Mouse (Mus musculus) intestine, embryonic 14.5 days (tissue): ENCODE results near the gene Dpf3. TPM values are rescaled to one million over a fixed set of nuclear protein-coding genes. Genes with fewer than 3 reads are reported as not detected.

Experiments
- ATAC-seq: fragments of 200-750 bp; cut with Nextera tagmentation; replicated peaks from 2 replicates; pipeline ENCODE4 v1.8.0; 2017; ENCODE audit warnings: low read depth, moderate number of reproducible peaks, moderate TSS enrichment, moderate library complexity; ENCODE audit not compliant: low FRiP score, low TSS enrichment
- DNase-seq: peaks from one replicate; pipeline ENCODE4 v3.0.0-alpha.2; 2018; ENCODE audit warnings: low spot score
- H3K27ac ChIP-seq: fragments of 300-500 bp; sonication (generic); 2 replicates; pipeline ENCODE4 v1.5.1; 2014; ENCODE audit warnings: low read depth, mild to moderate bottlenecking, control low read depth
- H3K27me3 ChIP-seq: fragments of 300-500 bp; sonication (generic); replicated peaks from 2 replicates; pipeline ENCODE4 v1.6.1; 2014; ENCODE audit warnings: low read length, control low read depth; ENCODE audit not compliant: control insufficient read depth, insufficient read depth
- H3K36me3 ChIP-seq: fragments of 300-500 bp; sonication (generic); 2 replicates; pipeline ENCODE4 v1.6.1; 2014; ENCODE audit warnings: low read length, control low read depth; ENCODE audit not compliant: control insufficient read depth, insufficient read depth
- H3K4me1 ChIP-seq: fragments of 300-500 bp; sonication (generic); replicated peaks from 2 replicates; pipeline ENCODE4 v1.6.1; 2014; ENCODE audit warnings: low read length, control low read depth, mixed read lengths; ENCODE audit not compliant: control insufficient read depth, insufficient read depth
- H3K4me2 ChIP-seq: fragments of 300-500 bp; sonication (generic); 2 replicates; pipeline ENCODE4 v1.6.1; 2014; ENCODE audit warnings: low read length
- H3K4me3 ChIP-seq: fragments of 300-500 bp; sonication (generic); 2 replicates; pipeline ENCODE4 v1.5.1; 2014; ENCODE audit warnings: low read depth, low read length, control low read depth, mixed read lengths
- H3K9ac ChIP-seq: fragments of 300-500 bp; sonication (generic); 2 replicates; pipeline ENCODE4 v1.6.1; 2014; ENCODE audit warnings: mild to moderate bottlenecking, low read length
- H3K9me3 ChIP-seq: fragments of 300-500 bp; sonication (generic); 2 replicates; pipeline ENCODE4 v1.6.1; 2016; ENCODE audit warnings: low read length, control low read depth; ENCODE audit not compliant: control insufficient read depth
- WGBS: fragments of 180-500 bp; shearing (Covaris S2); extraction: QIAGEN DNeasy Blood & Tissue Kit; methylation state at CpG from one replicate; pipeline ENCODE4 v1.1.7; 2014; 5-methylcytosine and 5-hydroxymethylcytosine counted together
- polyA plus RNA-seq: library from polyadenylated mRNA; unstranded; fragments of >200 nt; fragmentation: Nextera tagmentation; extraction: Ambion mirVana; gene quantifications from 2 replicates; pipeline ENCODE4 v1.2.1, GENCODE M21; 2014

The Dpf3 gene
- polyA plus RNA-seq, 1 experiment from 2014 or later: 8.7 TPM

DNA sequence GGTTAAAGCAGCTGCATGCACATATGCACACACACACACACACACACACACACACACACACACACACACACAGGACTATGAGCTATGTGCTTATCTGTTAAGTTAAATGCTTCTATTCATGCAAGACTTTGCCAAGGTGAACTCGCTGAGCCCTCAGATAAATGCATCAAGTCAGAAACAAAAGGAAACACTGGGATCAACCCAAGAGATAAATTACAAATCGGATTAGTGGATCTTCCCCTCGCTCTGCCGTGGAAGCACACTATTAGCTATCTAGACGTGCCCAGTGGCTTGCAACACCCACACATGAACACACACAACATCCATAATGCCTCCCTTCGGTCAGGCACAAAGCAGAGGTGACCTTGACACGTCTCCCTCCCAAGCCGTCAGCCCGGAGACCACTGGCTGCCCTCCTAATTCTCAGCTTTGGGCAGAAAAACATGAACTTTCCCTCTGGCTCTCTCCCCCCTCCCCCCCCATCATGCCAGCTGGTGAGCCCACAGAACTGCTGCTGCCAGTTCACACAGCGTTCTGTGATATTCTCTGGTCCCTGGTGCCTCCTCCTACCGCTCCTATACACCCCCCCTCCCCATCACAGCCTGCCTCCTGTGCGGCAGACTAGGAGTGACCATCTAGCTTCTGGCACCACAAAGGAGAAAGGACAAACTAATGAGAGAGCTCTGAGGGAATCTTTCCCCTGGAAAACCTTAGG is 317.9 kb downstream of the Dpf3 start:
- H3K27ac ChIP-seq: no peak overlapping the region
- no peaks in the 10 kb centered on the region for H3K9me3 ChIP-seq
- H3K4me2 ChIP-seq: 0 out of 2 replicates have a peak overlapping the region, but pooled peaks have one; percentile 4
- no peaks in the 10 kb centered on the region for H3K27me3 ChIP-seq
- 43% methylated on average over 12 of the region's 12 CpGs for WGBS
- no peak overlapping the region for H3K9ac ChIP-seq
- DNase-seq (no peak), ATAC-seq (no peak)
- H3K4me1 ChIP-seq: peaks cover 5% of the 10 kb centered on the region; the same call in 1 of the 2 replicates
- no peak overlapping the region for H3K4me3 ChIP-seq
- H3K36me3 ChIP-seq: no peaks in the 10 kb centered on the region

DNA sequence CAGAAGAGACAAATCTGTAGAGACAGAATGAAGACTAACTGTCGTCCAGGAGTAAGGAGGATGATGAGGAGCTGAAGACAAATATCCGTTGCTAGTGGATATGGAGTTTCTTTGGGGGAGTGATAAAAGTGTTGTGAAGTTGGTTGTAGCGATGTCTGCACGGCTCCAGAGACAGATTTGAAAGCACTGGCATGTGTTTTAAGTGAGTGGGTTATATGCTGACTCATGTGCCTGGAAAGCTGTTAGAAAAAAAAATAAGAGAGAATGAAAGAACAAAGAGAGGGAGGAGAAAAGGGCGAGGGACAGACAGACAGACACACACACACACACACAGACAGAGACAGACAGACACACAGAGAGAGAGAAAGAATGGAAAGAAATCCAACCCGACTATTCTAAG is 319.2 kb downstream of the Dpf3 start:
- H3K9ac ChIP-seq: no peak overlapping the region
- WGBS: 79% methylated on average over 6 of the region's 6 CpGs
- H3K36me3 ChIP-seq: no peaks in the 10 kb centered on the region
- no peaks in the 10 kb centered on the region for H3K27me3 ChIP-seq
- no peak overlapping the region for H3K27ac ChIP-seq
- DNase-seq: no peak
- no peak overlapping the region for H3K4me2 ChIP-seq
- ATAC-seq: no peak
- H3K4me3 ChIP-seq: no peak overlapping the region
- no peaks in the 10 kb centered on the region for H3K9me3 ChIP-seq
- H3K4me1 ChIP-seq: peaks cover 10% of the 10 kb centered on the region; the same call in 1 of the 2 replicates

DNA sequence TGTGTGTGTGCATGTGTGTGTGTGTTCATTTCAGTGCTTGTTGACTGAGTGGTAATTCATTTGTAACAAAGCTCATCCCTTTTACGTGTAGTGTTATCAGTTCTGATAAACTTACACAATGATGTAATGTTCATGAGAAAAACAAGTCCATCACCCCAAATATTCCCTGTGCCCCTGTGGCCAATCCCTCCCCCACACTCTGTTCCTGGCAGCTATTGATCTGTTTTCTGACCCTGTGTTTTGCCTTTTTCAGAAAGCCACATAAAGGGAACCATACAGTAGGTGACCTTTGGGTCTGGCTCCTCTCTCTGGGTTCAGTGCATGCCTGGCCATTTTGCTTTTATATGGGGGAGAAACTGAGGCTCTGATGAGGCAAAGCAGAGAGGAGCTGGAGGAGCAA is 322.5 kb downstream of the Dpf3 start:
- DNase-seq (no peak), ATAC-seq (no peak)
- H3K27ac ChIP-seq: no peak overlapping the region
- H3K9me3 ChIP-seq: no peaks in the 10 kb centered on the region
- no peaks in the 10 kb centered on the region for H3K27me3 ChIP-seq
- H3K4me2 ChIP-seq: no peak overlapping the region
- no peaks in the 10 kb centered on the region for H3K36me3 ChIP-seq
- H3K9ac ChIP-seq: no peak overlapping the region
- no peak overlapping the region for H3K4me3 ChIP-seq
- 59% methylated on average over 1 of the region's 1 CpGs for WGBS
- H3K4me1 ChIP-seq: peaks cover 10% of the 10 kb centered on the region; the same call in 1 of the 2 replicates

Other genes with a start within 250 kb of the Dpf3 start
- gene Dcaf4, start 32.8 kb upstream of the Dpf3 start, polyA plus RNA-seq: 31.5 and 33.2 TPM in 2 replicates
- 14.0 and 16.7 TPM in 2 replicates for gene Zfyve1, start 109.5 kb upstream of the Dpf3 start, polyA plus RNA-seq
- 232 and 252 TPM in 2 replicates for gene Rbm25, start 143.5 kb upstream of the Dpf3 start, polyA plus RNA-seq
- gene Psen1, start 200.4 kb upstream of the Dpf3 start, polyA plus RNA-seq: 87.6 and 92.7 TPM in 2 replicates